Comparison of ENCODE assay signal across 29 mouse cellular contexts in genomic region chr1:90514176-90514575, GRCm38 (mm10).
A peak's percentile ranks its signal among the peaks of the same experiment; 100 is the strongest.
DNase-seq lines count a peak whose midpoint lies in the region; ATAC-seq and TF ChIP-seq lines count a peak whose summit lies in the region.
"Had no signal": no experiment of that assay in that cellular context is flagged by ENCODE, and none has a peak within 500 bp of the region (broad histone marks: within the 10 kb centered on the region; RNA-seq: fewer than 3 reads in every experiment).

No protein-coding gene starts in this region.

- no peaks in the 10 kb centered on the region for H3K36me3 ChIP-seq in hindbrain, postnatal 0 days (ENCODE audit: insufficient read depth, low read length)
- no peaks in the 10 kb centered on the region for H3K36me3 ChIP-seq in hindbrain, embryonic 16.5 days (ENCODE audit: control insufficient read depth, insufficient read depth, low read length)
- H3K36me3 ChIP-seq in embryonic facial prominence, embryonic 14.5 days (ENCODE audit: control insufficient read depth, insufficient read depth, low read length): no peaks in the 10 kb centered on the region
- H3K36me3 ChIP-seq: forebrain, embryonic 10.5 days; G1E; heart, embryonic 13.5 days; intestine, embryonic 15.5 days had no signal

- no peak for TF ChIP-seq CTCF in hindbrain, postnatal 0 days (IDR thresholded peaks at IDR 0.05; ENCODE audit: low read depth)

- intact Hi-C loops in gastrocnemius, postnatal 14 days (cut with DNase I; ENCODE audit: low total_unique reads): no loop called here

- 60% methylated on average over 7 of the region's 7 CpGs for WGBS in hindbrain, postnatal 0 days
- 71% methylated on average over 7 of the region's 7 CpGs for WGBS in hindbrain, embryonic 16.5 days
- 66% methylated on average over 7 of the region's 7 CpGs for WGBS in embryonic facial prominence, embryonic 14.5 days

- no peak overlapping the region for H3K4me3 ChIP-seq in hindbrain, postnatal 0 days (ENCODE audit: low read length)
- no peak overlapping the region for H3K4me3 ChIP-seq in hindbrain, embryonic 16.5 days (ENCODE audit: low read length)
- no peak overlapping the region for H3K4me3 ChIP-seq in embryonic facial prominence, embryonic 14.5 days (ENCODE audit: low read depth, low read length)
- H3K4me3 ChIP-seq: forebrain, embryonic 10.5 days; forebrain, embryonic 13.5 days; heart, embryonic 13.5 days; intestine, embryonic 15.5 days had no signal

- peak; percentile 62 for DNase-seq in gastrocnemius, adult 18-20 months (ENCODE audit: low spot score)
- no peak for DNase-seq in gastrocnemius, postnatal 14 days
- peak; percentile 46 for DNase-seq in hindbrain, postnatal 0 days (ENCODE audit: low spot score)
- DNase-seq in adipocyte (ENCODE audit: low spot score): peak; percentile 58
- DNase-seq in embryonic facial prominence, embryonic 14.5 days (ENCODE audit: low spot score): peak; percentile 74
- DNase-seq: adrenal gland, adult 2 months; adrenal gland, postnatal 14 days; B cell, adult 2 months; cerebellum, adult 11-12 months; cerebellum, adult 8-10 months; cerebellum, postnatal 10 days; cerebellum, postnatal 36 days; embryo, embryonic 11 days; gastrocnemius, postnatal 10 days; heart, adult 11 months; heart, postnatal 14 days; heart, postnatal 4 days; kidney, adult 11 months had no signal

- H3K9me3 ChIP-seq in hindbrain, postnatal 0 days (ENCODE audit: low read length): no peaks in the 10 kb centered on the region
- no peaks in the 10 kb centered on the region for H3K9me3 ChIP-seq in hindbrain, embryonic 16.5 days (ENCODE audit: control insufficient read depth, low read length)
- H3K9me3 ChIP-seq in embryonic facial prominence, embryonic 14.5 days (ENCODE audit: control insufficient read depth, low read length): no peaks in the 10 kb centered on the region
- H3K9me3 ChIP-seq: forebrain, embryonic 10.5 days; forebrain, embryonic 13.5 days; heart, embryonic 13.5 days; intestine, embryonic 15.5 days had no signal

- H3K27me3 ChIP-seq in hindbrain, postnatal 0 days (ENCODE audit: insufficient read depth, low read length): no peaks in the 10 kb centered on the region
- H3K27me3 ChIP-seq in hindbrain, embryonic 16.5 days (replicated peaks; ENCODE audit: control insufficient read depth, insufficient read depth, low read length): no peaks in the 10 kb centered on the region
- H3K27me3 ChIP-seq in embryonic facial prominence, embryonic 14.5 days (replicated peaks; ENCODE audit: control insufficient read depth, insufficient read depth, low read length): no peaks in the 10 kb centered on the region
- H3K27me3 ChIP-seq: CH12.LX; forebrain, embryonic 13.5 days; heart, embryonic 13.5 days; intestine, embryonic 15.5 days; Patski had no signal

- no peak overlapping the region for H3K9ac ChIP-seq in hindbrain, postnatal 0 days (replicated peaks; ENCODE audit: low read length)
- no peak overlapping the region for H3K9ac ChIP-seq in hindbrain, embryonic 16.5 days (ENCODE audit: low read depth, low read length)
- no peak overlapping the region for H3K9ac ChIP-seq in embryonic facial prominence, embryonic 14.5 days (ENCODE audit: low read depth, low read length)
- H3K9ac ChIP-seq: forebrain, embryonic 13.5 days; heart, embryonic 13.5 days; hindbrain, embryonic 14.5 days; intestine, embryonic 15.5 days had no signal

- ATAC-seq in hindbrain, postnatal 0 days: no peak
- no peak for ATAC-seq in hindbrain, embryonic 16.5 days
- ATAC-seq in embryonic facial prominence, embryonic 14.5 days (ENCODE audit: low read depth): peak; percentile 16; the same call in 1 of the 2 replicates
- ATAC-seq in megakaryocyte-erythroid progenitor cell, adult 5-6 weeks (replicated peaks; ENCODE audit: low FRiP score, low TSS enrichment, poor library complexity, severe bottlenecking): no peak
- ATAC-seq: forebrain, embryonic 13.5 days; forebrain, embryonic 16.5 days; intestine, embryonic 15.5 days; Patski had no signal

- H3K4me1 ChIP-seq in hindbrain, postnatal 0 days (ENCODE audit: insufficient read depth, low read length): no peaks in the 10 kb centered on the region
- H3K4me1 ChIP-seq in hindbrain, embryonic 16.5 days (ENCODE audit: control insufficient read depth, insufficient read depth, low read depth, low read length): peaks cover 3% of the 10 kb centered on the region; the same call in 1 of the 2 replicates
- peaks cover 18% of the 10 kb centered on the region for H3K4me1 ChIP-seq in embryonic facial prominence, embryonic 14.5 days (ENCODE audit: control insufficient read depth, insufficient read depth, low read length)
- H3K4me1 ChIP-seq: intestine, embryonic 15.5 days had no signal

- no peak overlapping the region for H3K4me2 ChIP-seq in hindbrain, postnatal 0 days (ENCODE audit: low read depth, low read length)
- no peak overlapping the region for H3K4me2 ChIP-seq in hindbrain, embryonic 16.5 days (ENCODE audit: low read length)
- no peak overlapping the region for H3K4me2 ChIP-seq in embryonic facial prominence, embryonic 14.5 days (ENCODE audit: low read depth, low read length)
- H3K4me2 ChIP-seq: forebrain, embryonic 13.5 days; heart, embryonic 13.5 days; hindbrain, embryonic 14.5 days; intestine, embryonic 15.5 days had no signal

- H3K27ac ChIP-seq in hindbrain, postnatal 0 days: no peak overlapping the region
- H3K27ac ChIP-seq in hindbrain, embryonic 16.5 days (ENCODE audit: low read depth, low read length): no peak overlapping the region
- H3K27ac ChIP-seq in embryonic facial prominence, embryonic 14.5 days (replicated peaks; ENCODE audit: low read depth, low read length): no peak overlapping the region
- H3K27ac ChIP-seq: forebrain, embryonic 10.5 days; forebrain, embryonic 13.5 days; heart, embryonic 13.5 days; hindbrain, embryonic 14.5 days; intestine, embryonic 15.5 days had no signal
